Mouse (Mus musculus): ENCODE measurements around the gene Vwa1.
"Not testable (repeated sequence)": the region's sequence is repeated elsewhere in the genome, so short reads cannot be mapped to it uniquely, and the experiment has no call there.

Gene Vwa1

DNA sequence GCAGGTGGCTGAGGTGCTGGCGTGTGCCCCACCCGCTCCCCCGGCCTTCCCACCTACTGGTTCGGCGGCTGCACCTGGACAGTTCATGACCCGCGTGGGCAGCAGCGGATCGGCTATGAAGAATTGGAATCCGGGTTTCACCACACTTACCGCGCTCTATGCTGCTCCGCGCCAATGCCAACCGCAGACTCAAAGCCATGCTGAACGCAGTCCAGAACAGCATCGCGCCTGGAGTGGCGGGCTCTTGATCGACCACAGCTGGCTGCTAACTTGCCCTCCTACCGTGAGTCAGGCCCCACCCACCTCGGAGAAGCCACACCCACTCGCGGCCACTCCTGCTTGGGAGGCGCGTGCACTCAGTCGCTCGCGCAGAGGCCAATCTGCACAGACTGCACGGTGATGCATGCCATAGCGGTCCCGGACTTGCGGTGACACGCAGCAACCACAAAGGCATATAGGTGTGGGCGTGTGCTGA is at the start of gene Vwa1:
Gene Vwa1, minus strand, starts transcription at position 419 of the 475 bp plus-strand sequence.
- DNase-seq (ENCODE audit: low spot score in 2 of 2): peak; percentile 92 to 94

DNA sequence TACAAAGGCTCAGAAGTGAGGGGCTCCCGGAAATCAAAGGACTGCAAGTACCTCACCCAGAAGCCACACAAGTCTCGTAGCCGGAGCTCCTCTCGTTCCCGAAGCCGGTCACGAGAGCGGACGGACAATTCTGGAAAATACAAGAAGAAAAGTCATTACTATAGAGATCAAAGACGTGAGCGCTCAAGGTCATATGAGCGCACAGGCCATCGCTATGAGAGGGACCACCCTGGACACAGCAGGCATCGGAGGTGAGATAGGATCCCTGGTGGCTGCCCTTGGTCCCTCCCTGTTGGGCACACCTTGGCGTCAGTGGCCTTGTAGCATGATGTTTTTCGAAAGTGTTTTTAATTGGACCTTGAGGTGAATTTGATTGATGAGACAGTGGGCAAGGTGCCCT is 48.9 kb upstream of the Vwa1 start:
- no peak for DNase-seq (ENCODE audit: low spot score in 2 of 2)

DNA sequence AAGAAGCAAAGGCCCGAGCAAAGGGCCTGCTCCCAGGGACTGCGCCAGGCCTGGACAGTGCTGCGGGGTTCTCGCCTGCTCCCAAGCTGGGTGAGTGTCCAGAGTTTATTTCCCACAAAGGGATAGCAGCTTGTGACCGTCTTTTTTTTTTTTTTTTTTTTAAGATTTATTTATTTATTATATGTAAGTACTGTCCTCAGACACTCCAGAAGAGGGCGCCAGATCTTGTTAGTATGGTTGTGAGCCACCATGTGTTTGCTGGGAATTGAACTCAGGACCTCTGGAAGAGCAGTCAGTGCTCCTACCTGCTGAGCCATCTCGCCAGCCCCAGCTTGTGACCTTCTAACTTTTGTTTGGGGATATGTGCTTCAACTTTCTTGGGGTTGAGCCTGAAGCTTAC is 46.5 kb upstream of the Vwa1 start:
- DNase-seq (ENCODE audit: low spot score in 2 of 2): no peak

DNA sequence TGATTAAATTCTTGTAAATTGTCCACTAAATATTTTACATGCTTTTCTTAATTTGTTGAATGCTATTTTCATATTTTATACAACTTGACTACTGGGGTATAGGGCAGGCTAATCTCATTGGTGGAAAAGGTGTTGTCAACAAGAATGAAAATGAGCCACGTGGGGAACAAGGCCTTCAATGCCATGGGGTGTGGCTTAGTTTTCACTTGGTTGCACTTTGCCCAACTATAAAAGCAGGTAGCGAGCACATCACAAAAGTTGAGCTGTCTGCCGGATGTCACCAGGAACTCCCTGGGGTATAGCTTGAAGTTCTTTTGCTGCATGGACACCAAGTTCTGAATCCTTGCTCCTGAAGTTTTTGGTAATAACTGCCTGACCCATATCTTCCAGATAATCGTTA is 43.0 kb upstream of the Vwa1 start:
- DNase-seq (ENCODE audit: low spot score in 2 of 2): no peak

DNA sequence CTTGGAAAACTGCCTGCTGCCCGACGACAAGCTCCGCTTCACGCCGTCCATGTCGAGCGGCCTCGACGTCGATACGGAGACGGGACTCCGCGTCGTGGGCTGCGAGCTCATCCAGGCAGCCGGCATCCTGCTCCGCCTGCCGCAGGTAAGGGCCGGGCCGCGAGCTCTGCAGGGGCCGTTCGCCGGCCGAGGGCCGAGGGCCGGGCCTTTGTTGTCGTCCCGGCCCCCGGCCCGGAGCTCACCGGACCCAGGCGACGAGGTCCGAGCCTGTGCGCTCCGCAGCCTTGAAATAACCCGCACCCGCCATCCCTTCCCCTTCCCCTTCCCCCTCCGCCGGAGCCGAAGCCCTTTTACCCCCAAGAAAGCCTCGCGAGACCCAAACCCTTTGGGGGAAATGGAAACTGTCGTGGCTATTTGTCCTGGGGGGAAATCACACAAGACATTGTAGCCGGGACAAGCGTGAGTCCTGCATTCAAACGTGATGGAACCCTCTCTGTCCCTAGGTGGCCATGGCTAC is 38.2 kb upstream of the Vwa1 start:
- no peak for DNase-seq (ENCODE audit: low spot score in 2 of 2)

DNA sequence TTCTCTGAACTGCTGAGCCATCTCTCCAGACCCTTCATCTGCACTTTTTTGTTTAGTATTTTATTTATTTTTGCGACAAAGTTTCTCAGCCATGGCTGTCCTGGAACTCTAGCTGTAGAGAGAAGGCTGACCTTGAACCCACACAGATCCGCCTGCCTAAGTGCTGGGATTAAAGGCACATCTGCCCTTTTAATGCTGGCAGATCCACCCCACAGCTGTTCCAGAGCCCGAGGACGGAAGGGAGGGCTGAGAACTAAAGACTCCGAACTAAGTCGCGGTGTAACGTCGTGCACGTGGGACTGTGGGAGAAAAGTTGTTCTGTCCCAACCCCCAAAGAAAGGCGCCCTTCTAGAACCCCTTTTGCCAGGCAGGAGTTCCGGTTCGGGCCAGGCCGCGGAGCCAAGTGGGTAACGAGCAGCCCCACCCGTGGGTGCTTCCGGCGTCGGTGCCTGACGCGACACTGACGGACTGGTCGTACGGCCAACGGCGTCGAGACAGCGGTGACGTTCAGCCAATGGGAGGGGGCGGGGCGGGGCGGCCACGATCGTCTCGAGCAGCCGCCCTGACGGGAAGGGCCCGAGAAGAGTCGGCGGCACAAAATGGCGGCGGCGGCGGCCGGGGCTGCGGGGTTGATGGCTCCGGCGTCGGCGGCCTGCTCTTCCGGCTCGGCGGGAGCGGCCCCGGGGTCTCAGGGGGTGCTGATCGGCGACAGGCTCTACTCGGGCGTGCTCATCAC is 37.6 kb upstream of the Vwa1 start, which contains the start of gene Ccnl2:
Gene Ccnl2, plus strand, starts transcription at position 561 of the 736 bp plus-strand sequence.
- peak; percentile 89 to 94 for DNase-seq (ENCODE audit: low spot score in 2 of 2)

DNA sequence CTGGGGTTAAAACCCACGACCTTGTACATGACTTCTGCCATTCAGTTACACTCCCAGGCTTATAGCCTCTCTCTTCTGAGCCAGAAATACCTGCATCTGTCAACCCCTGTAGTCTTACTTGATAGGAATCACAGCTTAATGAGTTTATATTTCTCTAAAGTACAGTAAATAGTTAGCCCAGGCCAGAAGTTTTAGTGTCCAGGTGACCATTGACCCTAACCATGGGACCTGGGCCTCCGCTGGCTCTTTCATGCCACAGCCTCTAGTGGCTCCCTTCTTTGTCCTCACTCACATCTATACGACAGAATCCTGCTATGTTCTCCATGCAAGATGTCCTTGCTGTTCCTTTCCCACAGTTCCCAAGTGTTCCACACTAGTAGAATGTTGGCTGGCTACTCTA is 33.3 kb upstream of the Vwa1 start:
- no peak for DNase-seq (ENCODE audit: low spot score in 2 of 2)

DNA sequence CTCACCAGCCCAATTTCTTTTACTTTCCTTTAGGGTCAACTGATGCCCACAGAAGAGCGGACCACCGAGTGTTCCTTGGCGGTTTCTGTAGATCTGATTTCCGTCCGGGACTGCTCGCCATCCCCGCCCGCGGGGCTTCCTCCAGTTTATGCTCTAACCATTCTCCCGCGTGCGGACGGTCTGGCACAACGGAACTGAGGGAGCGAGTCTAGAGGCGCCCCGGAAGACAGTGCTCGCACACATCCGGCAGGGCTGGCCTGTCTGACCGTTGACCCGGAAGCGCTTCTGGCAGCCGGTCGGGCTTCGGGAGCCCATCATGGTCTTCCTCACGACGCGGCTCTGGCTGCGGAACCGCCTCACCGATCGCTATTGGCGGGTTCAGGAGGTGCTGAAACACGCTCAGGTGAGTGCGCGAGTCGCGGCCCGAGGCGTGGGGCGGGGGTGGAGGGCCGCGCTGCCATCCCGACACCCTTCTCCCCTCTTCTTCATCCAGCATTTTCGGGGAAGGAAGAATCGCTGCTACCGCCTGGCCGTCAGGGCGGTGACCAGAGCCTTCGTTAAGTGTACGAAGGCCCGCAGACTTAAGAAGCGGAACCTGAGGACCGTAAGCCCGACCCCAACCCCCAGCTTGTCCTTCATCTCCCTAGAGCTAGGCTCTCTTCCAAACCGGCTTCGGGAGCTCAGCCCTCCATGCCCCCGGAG is 29.0 kb upstream of the Vwa1 start:
- DNase-seq (ENCODE audit: low spot score in 2 of 2): peak; percentile 89 to 96

DNA sequence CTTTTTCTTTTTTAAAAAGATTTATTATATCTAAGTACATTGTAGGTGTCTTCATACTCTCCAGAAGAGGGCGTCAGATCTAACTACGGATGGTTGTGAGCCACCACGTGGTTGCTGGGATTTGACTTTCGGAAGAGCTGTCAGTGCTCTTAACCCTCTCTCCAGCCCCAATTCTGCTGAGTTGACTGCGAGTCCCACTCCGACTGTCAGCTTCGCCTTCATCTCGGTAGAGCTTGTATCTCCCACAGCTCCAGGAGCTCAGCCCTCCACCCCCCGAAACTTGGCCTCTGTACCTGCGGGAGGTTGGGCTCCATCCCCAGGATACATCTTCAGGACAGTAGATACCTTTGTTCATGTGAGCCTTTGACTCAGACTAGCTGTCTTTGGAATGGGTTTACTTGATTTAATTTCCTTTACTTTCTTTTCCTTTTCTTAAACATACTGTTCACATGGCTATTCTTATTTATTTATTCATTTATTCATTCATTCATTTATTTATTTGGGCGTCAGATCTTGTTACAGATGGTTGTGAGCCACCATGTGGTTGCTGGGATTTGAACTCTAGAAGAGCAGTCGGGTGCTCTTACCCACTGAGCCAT is 28.3 kb upstream of the Vwa1 start, which contains the start of gene Mrpl20:
Gene Mrpl20, plus strand, starts transcription at position 138 of the 599 bp plus-strand sequence.
- DNase-seq (ENCODE audit: low spot score in 2 of 2): no peak

DNA sequence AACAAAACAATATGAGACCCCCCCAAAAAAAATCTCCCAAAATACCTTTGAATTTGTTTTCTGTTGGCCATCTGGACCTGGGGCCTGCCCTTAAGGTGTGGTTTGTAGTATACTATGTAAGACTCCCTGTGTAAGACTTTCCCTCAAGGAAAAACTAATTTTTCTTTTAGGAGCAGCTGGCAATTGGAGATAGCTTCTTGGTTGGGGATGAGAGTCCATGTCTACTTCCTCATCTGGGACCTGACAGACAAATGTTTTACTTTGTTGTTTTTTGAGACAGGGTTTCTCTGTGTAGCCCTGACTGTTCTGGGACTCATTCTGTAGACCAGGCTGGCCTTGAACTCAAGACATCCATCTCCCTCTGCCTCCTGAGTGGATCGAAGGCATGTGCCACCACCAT is 27.6 kb upstream of the Vwa1 start:
- no peak for DNase-seq (ENCODE audit: low spot score in 2 of 2)

DNA sequence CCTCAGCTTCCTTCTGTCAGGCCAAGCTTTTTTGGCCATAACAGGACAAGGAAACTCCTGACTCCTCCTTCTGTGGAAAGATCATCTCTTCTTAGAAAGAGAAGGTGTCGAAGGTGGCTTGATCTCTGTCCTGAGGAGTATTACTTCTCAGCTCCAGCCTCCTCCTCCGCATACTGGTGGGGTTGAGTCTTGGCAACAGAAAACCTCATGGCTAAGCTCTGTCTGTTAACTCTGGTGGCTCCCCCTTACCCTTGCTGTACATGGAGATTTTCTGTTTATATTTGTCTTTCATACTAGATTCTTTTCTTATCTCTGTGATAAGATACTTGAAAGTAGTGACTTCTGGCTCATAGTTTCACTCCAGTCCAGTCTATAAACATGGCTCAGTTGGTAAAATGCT is 19.2 kb upstream of the Vwa1 start:
- no peak for DNase-seq (ENCODE audit: low spot score in 2 of 2)

DNA sequence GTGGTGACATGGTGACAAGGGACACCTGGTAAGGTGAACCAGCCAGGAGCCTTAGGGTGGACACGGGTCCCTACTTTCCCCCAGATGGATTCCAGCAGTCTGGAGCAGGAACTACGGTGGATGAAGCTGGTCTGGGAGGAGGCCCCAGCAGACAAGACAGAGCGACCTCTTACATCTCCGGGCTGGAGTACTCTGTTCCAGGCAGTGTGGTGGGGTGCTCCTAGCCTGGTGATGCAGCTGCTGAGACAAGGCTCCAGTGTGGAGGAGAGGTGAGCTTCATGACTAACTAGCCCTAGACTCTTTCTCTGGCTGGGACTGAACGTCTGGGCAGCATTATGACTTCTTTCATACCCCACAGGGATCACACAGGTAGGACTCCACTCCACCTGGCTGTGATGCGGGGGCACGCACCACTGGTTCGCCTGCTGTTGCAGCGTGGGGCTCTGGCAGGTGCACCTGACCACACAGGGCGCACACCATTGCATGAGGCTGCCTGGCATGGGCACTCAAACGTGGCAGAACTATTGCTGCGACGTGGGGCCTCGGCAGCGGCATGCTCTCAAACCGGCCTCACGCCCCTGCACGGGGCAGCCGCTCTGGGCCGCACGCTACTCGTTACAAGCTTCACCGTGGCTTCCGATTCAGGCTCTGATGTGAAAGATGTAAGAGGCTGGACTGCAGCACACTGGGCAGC is 16.9 kb upstream of the Vwa1 start:
- no peak for DNase-seq (ENCODE audit: low spot score in 2 of 2)

DNA sequence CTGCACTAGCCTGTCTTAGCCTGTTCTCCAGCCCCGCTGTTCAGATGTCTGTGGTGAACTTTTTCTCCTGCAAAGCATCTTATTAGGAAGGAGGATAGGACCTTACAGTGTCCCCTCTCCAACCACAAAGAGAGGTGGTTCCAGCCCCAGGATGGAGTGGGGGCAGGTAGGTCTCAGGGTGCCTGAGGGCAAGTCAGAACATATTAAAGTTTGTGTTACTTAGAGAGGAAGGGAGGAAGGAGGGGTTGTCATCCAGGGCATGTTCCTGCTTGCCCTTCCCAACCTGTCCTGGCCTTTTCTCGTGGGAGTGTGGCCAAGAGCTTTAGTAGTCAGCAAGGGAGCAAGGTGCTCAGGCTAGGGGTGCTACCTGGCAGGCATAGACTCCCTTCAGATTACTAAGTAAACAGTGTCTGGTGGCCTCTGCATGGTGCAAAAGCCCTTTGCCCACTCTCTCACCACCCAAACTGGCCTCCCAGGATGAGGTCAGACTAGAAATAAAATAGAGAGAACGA is 16.2 kb upstream of the Vwa1 start:
- DNase-seq (ENCODE audit: low spot score in 2 of 2): peak; percentile 58 to 69

DNA sequence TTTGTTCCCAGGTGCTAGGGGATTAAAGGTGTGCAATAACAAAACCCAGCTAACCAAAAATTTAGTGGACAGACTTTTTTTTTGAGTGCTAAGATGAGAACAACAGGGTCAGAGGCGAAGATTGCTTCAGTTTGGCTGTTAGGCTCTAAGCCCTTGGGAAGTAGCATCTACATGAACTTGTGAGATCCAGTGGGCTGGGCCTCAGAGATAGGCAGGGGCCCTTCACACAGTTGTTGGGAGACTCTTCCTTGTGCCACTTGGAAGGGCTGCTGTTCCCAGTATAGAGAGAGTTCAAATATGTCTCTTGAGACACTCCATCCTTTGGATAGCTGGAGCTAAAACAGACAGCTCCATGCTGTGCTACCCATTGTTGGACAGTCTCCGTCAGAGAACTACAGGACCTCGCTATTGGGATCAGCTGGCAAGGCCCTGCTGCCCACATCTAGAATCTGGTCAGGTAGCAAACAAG is 15.6 kb upstream of the Vwa1 start, which contains the start of gene Ankrd65:
Gene Ankrd65, plus strand, starts transcription at position 419 of the 469 bp plus-strand sequence.
- DNase-seq (ENCODE audit: low spot score in 2 of 2): no peak

DNA sequence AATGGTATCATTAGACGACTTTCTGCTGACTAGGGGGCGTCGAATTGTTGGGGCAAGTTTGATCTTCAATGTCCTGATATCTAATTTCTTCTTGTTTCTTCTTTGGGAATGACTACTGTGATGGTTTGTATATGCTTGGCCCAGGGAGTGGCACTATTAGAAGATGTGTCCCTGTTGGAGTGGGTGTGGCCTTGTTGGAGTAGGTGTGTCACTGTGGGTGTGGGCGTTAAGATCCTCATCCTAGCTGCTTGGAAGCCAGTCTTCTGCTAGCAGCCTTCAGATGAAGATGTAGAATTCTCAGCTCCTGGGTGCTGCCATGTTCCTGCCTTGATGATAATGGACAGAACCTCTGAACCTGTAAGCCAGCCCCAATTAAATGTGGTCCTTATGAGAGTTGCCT is 14.3 kb upstream of the Vwa1 start:
- DNase-seq (ENCODE audit: low spot score in 2 of 2): not testable (repeated sequence)

DNA sequence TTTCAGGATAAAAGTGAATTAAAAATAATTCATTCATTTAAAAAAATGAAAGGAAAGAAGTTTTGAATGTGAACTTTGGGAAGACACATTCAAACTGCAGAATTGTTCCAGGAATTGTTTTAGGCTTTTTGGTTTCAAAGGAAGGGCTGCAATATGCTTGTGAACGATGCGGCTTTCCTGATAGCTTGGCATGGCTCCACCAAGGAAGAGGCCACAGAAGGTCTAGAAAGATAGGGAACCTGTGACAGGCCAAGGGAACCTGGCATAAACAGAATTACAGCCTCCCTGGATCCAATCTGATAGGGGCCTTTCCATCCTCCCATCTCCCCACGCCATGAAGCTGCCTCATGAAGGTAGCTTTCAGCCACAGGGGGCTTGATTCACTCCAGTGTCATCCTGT is 13.8 kb upstream of the Vwa1 start:
- DNase-seq (ENCODE audit: low spot score in 2 of 2): no peak

DNA sequence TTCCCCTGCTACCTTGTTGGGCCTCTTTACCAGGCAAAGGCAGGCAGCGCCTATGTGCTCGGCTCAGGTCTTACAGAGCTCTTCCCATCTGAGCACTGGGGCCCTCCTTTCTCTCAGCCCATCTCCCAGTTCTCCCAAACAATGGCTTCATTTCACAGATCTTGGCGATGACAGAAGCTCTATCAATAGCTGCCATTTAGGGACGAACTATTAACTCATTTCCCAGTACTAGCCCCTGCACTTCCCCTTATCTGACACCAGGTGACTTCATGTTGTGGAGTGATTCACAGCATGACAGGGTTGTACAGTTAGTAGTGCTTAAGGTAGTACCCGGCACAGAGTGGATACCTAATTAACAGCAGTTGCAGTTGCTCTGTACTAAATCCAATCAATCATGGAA is 11.3 kb upstream of the Vwa1 start, which contains the start of gene Tmem88b:
Gene Tmem88b, minus strand, starts transcription at position 56 of the 400 bp plus-strand sequence.
- no peak for DNase-seq (ENCODE audit: low spot score in 2 of 2)

DNA sequence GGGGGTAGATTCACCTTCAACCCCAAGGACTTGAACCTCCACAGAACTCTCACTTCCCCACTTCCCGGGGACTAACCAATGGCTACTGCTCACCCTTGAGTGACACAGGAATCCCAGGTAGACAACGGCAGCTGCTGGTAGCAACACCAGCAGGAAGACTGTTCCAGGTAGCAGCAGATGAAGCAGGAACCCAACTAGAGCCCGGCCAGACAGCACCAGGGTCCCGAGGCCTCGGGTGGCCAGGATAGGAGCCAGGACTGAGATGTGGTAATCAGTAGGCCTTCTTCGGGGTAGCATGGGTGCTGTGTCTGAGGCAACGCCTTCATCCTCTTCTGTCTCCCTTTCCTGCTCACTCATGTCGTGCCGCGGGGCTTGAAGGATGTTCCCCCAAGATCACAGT is 10.7 kb upstream of the Vwa1 start:
- DNase-seq (ENCODE audit: low spot score in 2 of 2): no peak

DNA sequence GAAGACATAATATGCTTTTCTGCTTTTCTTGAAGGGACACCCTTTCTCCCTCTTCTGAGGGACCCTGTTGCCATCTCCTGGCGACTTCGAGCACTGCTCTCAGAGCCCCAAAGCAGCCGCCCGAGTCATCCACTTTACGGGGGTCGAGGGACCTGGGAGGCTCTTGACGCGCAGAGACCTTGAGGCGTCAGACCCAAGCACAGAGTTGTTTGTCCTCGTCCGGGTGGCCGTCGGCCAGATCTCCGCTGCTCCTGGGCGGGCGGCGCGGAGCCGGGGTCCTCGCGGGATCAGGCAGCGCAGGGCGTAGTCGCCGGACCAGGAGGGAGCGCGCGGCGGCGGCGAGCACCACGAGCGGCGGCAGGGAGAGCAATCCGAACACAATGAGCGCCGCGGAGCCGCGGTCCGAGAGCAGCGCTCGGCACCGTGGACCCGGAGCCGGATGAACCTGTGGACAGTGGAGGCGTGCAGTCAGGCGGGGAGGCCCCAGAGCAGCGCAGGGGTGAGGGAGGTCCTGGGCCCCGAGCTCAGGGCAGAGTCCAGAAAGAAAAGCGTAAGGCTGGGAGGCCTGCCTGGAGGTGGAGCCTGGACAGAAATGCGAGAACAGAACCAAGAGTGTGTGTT is 9.7 kb upstream of the Vwa1 start:
- peak; percentile 75 to 80 for DNase-seq (ENCODE audit: low spot score in 2 of 2)

DNA sequence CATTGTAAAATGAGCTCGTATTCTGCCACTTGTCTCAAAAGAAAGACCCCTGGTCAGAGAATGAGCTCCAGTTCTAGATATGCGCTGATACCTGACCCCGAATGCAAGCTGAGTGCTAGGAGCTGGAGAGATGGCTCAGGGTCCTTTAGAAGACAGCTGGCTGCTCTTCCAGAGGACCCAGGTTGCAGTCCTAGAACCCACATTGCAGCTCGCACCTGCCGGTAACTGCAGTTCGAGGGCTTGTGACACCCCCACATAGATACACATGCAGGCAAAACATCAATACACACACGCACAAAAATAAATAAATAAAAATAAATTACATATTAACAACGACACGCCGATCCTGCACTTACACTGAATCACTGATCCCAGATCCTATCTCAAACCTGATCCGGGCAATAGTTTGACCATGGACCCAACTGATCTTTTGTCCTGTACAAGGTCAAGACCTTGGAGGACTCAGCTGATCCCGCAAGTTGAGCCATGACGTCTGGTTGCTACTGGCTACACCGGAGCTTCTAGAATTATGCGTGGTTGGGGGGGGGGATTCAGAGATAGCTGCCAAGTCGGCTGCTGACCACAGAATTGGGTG is 9.1 kb upstream of the Vwa1 start:
- DNase-seq (ENCODE audit: low spot score in 2 of 2): no peak

Data from urinary bladder, postnatal 36 days (tissue).